Comparison of ENCODE assay signal across 8 mouse cellular contexts in genomic region chr19:36409280-36409860, GRCm38 (mm10).
DNase-seq lines count a peak whose midpoint lies in the region; ATAC-seq and TF ChIP-seq lines count a peak whose summit lies in the region.

No protein-coding gene starts in this region.

- peak overlapping the region; percentile 70 for H3K9ac ChIP-seq in MEL (ENCODE audit: control insufficient read depth, low read depth, low read length, poor library complexity, severe bottlenecking)
- peak overlapping the region; percentile 79 for H3K9ac ChIP-seq in lung, postnatal 0 days (replicated peaks; ENCODE audit: low read depth)

- H3K9me3 ChIP-seq in MEL (replicated peaks; ENCODE audit: insufficient read depth, low read length), result no peaks in the 10 kb centered on the region
- no peaks in the 10 kb centered on the region for H3K9me3 ChIP-seq in hindbrain, embryonic 10.5 days
- no peaks in the 10 kb centered on the region for H3K9me3 ChIP-seq in lung, postnatal 0 days (ENCODE audit: low read length)

- peak; percentile 92 for DNase-seq in MEL (ENCODE audit: low read depth, low spot score)
- DNase-seq in cerebellum, adult 2 months, result peak; percentile 86 to 92
- peak; percentile 77 for DNase-seq in forelimb bud, embryonic 11.5 days (ENCODE audit: low read depth, low spot score)
- DNase-seq in hindbrain, embryonic 10.5 days (ENCODE audit: low spot score), result peak; percentile 92
- DNase-seq in layer of hippocampus, adult 9-11 months, result peak; percentile 91
- peak; percentile 97 for DNase-seq in lung, postnatal 0 days (ENCODE audit: low spot score)
- DNase-seq in ovary, postnatal 14 days (ENCODE audit: low spot score), result peak; percentile 97
- peak; percentile 99 for DNase-seq in thymus, postnatal 14 days

- TF ChIP-seq EP300 in MEL (IDR thresholded peaks at IDR 0.05; ENCODE audit: low read depth in 1 of 2, low read length in 2 of 2), result no peak
- TF ChIP-seq EP300 in lung, postnatal 0 days (IDR thresholded peaks at IDR 0.05), result no peak

- H3K79me2 ChIP-seq in MEL (ENCODE audit: control insufficient read depth, insufficient read depth, low read length, poor library complexity), result peaks cover 3% of the 10 kb centered on the region

- WGBS in cerebellum, adult 2 months, result 1% methylated on average over 44 of the region's 53 CpGs
- under 1% methylated on average over 49 of the region's 53 CpGs for WGBS in hindbrain, embryonic 10.5 days
- 1% methylated on average over 21 of the region's 53 CpGs for WGBS in lung, postnatal 0 days

- H3K36me3 ChIP-seq in MEL (ENCODE audit: control insufficient read depth in 1 of 2, insufficient read depth in 2 of 2, low read length in 2 of 2), result peaks cover 2 to 11% of the 10 kb centered on the region in 2 experiments; a peak in 2 of 4 replicates
- H3K36me3 ChIP-seq in hindbrain, embryonic 10.5 days, result no peaks in the 10 kb centered on the region
- H3K36me3 ChIP-seq in lung, postnatal 0 days (ENCODE audit: insufficient read depth, low read length), result no peaks in the 10 kb centered on the region

- TF ChIP-seq CTCF in MEL (IDR thresholded peaks at IDR 0.05 in 2 of 3, conservative IDR thresholded peaks at IDR 0.05 in 1 of 3; ENCODE audit: control insufficient read depth in 1 of 3, insufficient read depth in 1 of 3, low read depth in 2 of 3, low read length in 3 of 3, poor library complexity in 1 of 3, severe bottlenecking in 1 of 3), result no peak
- TF ChIP-seq CTCF in cerebellum, adult 2 months (IDR thresholded peaks at IDR 0.05; ENCODE audit: borderline replicate concordance, insufficient read depth, low read depth, low read length), result no peak
- no peak for TF ChIP-seq CTCF in lung, postnatal 0 days (IDR thresholded peaks at IDR 0.05)

- H3K4me2 ChIP-seq in lung, postnatal 0 days (replicated peaks; ENCODE audit: low read depth, low read length), result peak overlapping the region; percentile 78

- TF ChIP-seq RAD21 in MEL (IDR thresholded peaks at IDR 0.05; ENCODE audit: low read depth, low read length), result no peak

- H3K27ac ChIP-seq in MEL (ENCODE audit: control insufficient read depth, low read depth, low read length), result peak overlapping the region; percentile 35; the same call in 1 of the 2 replicates
- H3K27ac ChIP-seq in cerebellum, adult 2 months (ENCODE audit: insufficient read depth, low read length), result no peak overlapping the region
- H3K27ac ChIP-seq in hindbrain, embryonic 10.5 days, result peak overlapping the region; percentile 87
- peak overlapping the region; percentile 87 for H3K27ac ChIP-seq in lung, postnatal 0 days (ENCODE audit: low read length)

- peak; percentile 99 for ATAC-seq in lung, postnatal 0 days

- no peaks in the 10 kb centered on the region for H3K27me3 ChIP-seq in MEL (ENCODE audit: control insufficient read depth in 1 of 2, insufficient read depth in 2 of 2, low read length in 2 of 2)
- no peaks in the 10 kb centered on the region; the same call in 1 of the 2 replicates for H3K27me3 ChIP-seq in cerebellum, adult 2 months (ENCODE audit: control insufficient read depth, insufficient read depth, low read length)
- H3K27me3 ChIP-seq in hindbrain, embryonic 10.5 days (ENCODE audit: insufficient read depth, poor library complexity, severe bottlenecking), result peaks cover 29% of the 10 kb centered on the region
- H3K27me3 ChIP-seq in lung, postnatal 0 days (replicated peaks; ENCODE audit: insufficient read depth, low read length), result no peaks in the 10 kb centered on the region

- peaks cover 8 to 14% of the 10 kb centered on the region in 2 experiments; a peak in 3 of 4 replicates for H3K4me1 ChIP-seq in MEL (ENCODE audit: control insufficient read depth in 1 of 2, insufficient read depth in 2 of 2, low read length in 2 of 2)
- no peaks in the 10 kb centered on the region; the same call in 1 of the 2 replicates for H3K4me1 ChIP-seq in cerebellum, adult 2 months (ENCODE audit: control insufficient read depth, insufficient read depth, low read length)
- peaks cover 15% of the 10 kb centered on the region for H3K4me1 ChIP-seq in hindbrain, embryonic 10.5 days (replicated peaks)
- no peaks in the 10 kb centered on the region for H3K4me1 ChIP-seq in lung, postnatal 0 days (ENCODE audit: insufficient read depth, low read depth, low read length)

- H3K4me3 ChIP-seq in MEL (ENCODE audit: control insufficient read depth in 1 of 2, insufficient read depth in 1 of 2, low read depth in 2 of 2, low read length in 2 of 2), result peak overlapping the region; percentile 63 to 83
- peak overlapping the region; percentile 44 for H3K4me3 ChIP-seq in cerebellum, adult 2 months (replicated peaks; ENCODE audit: insufficient read depth, low read depth, low read length)
- H3K4me3 ChIP-seq in hindbrain, embryonic 10.5 days, result peak overlapping the region; percentile 71
- peak overlapping the region; percentile 75 for H3K4me3 ChIP-seq in lung, postnatal 0 days (ENCODE audit: low read depth, low read length)

- TF ChIP-seq POLR2A in MEL (IDR thresholded peaks at IDR 0.05; ENCODE audit: control insufficient read depth in 1 of 2, insufficient read depth in 1 of 2, low read depth in 1 of 2, low read length in 2 of 2, poor library complexity in 1 of 2), result peak; percentile 64; a peak in 2 of 4 replicates
- TF ChIP-seq POLR2A in cerebellum, adult 2 months (IDR thresholded peaks at IDR 0.05; ENCODE audit: borderline replicate concordance, insufficient read depth, low read length), result no peak

TF ChIP-seq in MEL, 35 proteins besides CTCF, POLR2A, EP300 and RAD21:
- no peak for TF ChIP-seq MYC (IDR thresholded peaks at IDR 0.05; ENCODE audit: low read depth, low read length)
- TF ChIP-seq MAX (IDR thresholded peaks at IDR 0.05; ENCODE audit: low read length), result peak; percentile 56
- no peak for TF ChIP-seq JUND (IDR thresholded peaks at IDR 0.05; ENCODE audit: low read depth, low read length)
- no peak for TF ChIP-seq CHD1 (IDR thresholded peaks at IDR 0.05; ENCODE audit: low read depth, low read length)
- no peak for TF ChIP-seq KAT2A (conservative IDR thresholded peaks at IDR 0.05; ENCODE audit: low read depth, low read length)
- TF ChIP-seq ETS1 (IDR thresholded peaks at IDR 0.05; ENCODE audit: low read depth, low read length), result peak; percentile 47; the same call in 1 of the 2 replicates
- no peak for TF ChIP-seq UBTF (IDR thresholded peaks at IDR 0.05; ENCODE audit: borderline replicate concordance, insufficient read depth, low read depth, low read length)
- TF ChIP-seq BHLHE40 (IDR thresholded peaks at IDR 0.05; ENCODE audit: borderline replicate concordance, low read depth, low read length), result peak; percentile 66; the same call in 1 of the 2 replicates
- TF ChIP-seq CHD2 (IDR thresholded peaks at IDR 0.05; ENCODE audit: low read length), result no peak; the same call in 1 of the 2 replicates
- TF ChIP-seq MXI1 (IDR thresholded peaks at IDR 0.05; ENCODE audit: low read depth, low read length), result peak; percentile 73
- no peak for TF ChIP-seq GABPA (IDR thresholded peaks at IDR 0.05; ENCODE audit: low read depth, low read length)
- TF ChIP-seq SIN3A (IDR thresholded peaks at IDR 0.05; ENCODE audit: low read length), result no peak
- TF ChIP-seq E2F4 (IDR thresholded peaks at IDR 0.05; ENCODE audit: borderline replicate concordance, low read depth, low read length), result no peak
- no peak for TF ChIP-seq ZMIZ1 (IDR thresholded peaks at IDR 0.05; ENCODE audit: low read depth, low read length)
- TF ChIP-seq USF1 (IDR thresholded peaks at IDR 0.05; ENCODE audit: low read depth, low read length), result no peak
- no peak for TF ChIP-seq RCOR1 (IDR thresholded peaks at IDR 0.05; ENCODE audit: low read depth, low read length)
- TF ChIP-seq POLR2AphosphoS5 (IDR thresholded peaks at IDR 0.05; ENCODE audit: borderline replicate concordance, low read depth, low read length), result no peak
- no peak for TF ChIP-seq MEF2A (IDR thresholded peaks at IDR 0.05; ENCODE audit: extremely low read depth, insufficient replicate concordance, low read depth, low read length, poor library complexity, severe bottlenecking)
- TF ChIP-seq MAZ (IDR thresholded peaks at IDR 0.05; ENCODE audit: low read depth, low read length), result no peak
- peak; percentile 9; the same call in 1 of the 2 replicates for TF ChIP-seq TCF12 (IDR thresholded peaks at IDR 0.05; ENCODE audit: low read depth, low read length)
- no peak for TF ChIP-seq ELF1 (IDR thresholded peaks at IDR 0.05; ENCODE audit: low read depth, low read length)
- peak; percentile 61 for TF ChIP-seq NELFE (IDR thresholded peaks at IDR 0.05; ENCODE audit: low read depth, low read length)
- TF ChIP-seq GATA1 (IDR thresholded peaks at IDR 0.05; ENCODE audit: low read depth, low read length), result no peak
